Mouse (Mus musculus) c-Kit-positive CD71-positive TER-119-negative erythroid progenitor cells, embryonic 14.5 days (primary cell): ENCODE data around the gene Lzic.
A peak's percentile ranks its signal among the peaks of the same experiment; 100 is the strongest.

ENCODE experiments used
- DNase-seq: peaks from one replicate; pipeline ENCODE4 v3.0.0-alpha.2; 2013; ENCODE audit warnings: low read depth

Gene Lzic

DNA sequence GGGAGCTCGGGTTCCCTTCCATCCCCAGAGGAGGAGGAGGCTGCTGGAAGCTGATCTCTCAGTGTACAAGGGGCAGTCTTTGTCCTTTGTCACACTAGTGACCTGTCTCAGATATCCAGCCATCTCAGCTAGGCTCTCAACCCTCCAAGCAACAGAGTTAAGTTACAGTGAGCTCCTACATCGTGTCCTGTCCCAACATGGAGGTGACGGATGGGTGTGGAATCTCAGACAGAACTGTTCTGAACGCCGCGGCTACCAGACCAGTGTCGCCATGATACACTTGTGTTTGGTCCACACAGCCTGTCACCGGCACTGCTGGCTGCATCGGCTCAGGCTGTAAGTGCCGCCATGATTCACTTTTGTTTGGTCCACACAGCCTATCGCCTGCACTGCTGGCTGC, 8.0 kb upstream of the Lzic start, which contains the start of gene Tmem274:
TSS of gene Tmem274 (plus strand) at position 301 of the 400 bp plus-strand sequence.
- no peak for DNase-seq

DNA sequence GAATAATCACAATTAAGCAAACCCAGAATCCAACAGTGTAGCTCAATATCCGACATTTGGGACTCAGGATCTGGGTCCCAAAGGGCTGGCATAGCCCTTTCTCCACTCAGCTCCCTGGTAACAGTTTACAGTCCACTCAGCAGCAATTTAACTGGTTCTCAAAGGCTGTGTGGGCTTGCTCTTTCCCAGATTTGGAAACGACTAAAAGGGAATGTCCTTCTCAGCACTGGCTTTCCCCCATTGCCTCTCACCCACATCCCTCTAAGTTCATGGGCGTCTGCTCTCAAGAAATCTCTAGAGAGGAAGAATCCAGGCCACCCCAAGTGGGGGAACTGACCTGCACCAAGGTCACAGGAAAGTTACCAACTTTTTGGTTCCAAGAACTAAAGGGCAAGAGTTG, 463 bp upstream of the Lzic start:
- peak; percentile 9 for DNase-seq

DNA sequence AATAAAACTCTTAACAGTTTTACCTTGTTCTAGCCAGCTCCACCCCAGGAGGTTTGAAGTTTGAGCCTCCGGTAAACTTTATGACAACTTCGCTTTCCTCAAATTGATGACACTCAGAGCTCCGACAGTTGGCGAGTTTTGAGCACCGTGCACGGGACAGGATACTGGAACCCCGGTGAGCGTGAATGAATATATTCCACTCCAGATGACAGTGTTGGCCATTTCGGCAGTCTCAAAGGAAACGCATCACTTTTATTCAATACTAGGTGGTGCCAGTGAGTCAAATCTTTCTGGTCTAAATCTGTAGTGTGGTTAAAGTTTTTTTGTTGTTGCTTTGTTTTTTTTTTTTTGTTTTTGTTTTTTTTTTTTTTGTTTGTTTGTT, 787 bp downstream of the Lzic start:
- DNase-seq = peak; percentile 38

DNA sequence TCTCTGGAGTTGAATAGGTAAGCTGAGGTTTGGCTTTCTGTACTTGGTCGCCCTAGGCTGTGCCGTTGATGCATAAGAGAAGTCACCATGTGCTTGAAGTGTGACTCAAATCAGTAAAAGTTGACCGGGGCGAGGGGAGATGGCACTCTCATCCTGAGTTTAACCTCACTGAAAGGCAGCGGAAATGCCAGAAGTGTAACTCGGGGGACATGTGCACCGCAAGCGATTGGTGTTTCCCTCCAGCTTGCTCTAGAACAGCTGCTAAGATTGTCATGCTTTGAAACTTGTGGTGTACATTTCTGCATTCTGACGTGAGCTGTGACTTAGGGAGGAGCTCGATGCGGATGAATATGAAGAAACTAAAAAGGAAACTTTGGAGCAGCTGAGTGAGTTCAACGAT, 2.7 kb downstream of the Lzic start:
- DNase-seq = no peak

DNA sequence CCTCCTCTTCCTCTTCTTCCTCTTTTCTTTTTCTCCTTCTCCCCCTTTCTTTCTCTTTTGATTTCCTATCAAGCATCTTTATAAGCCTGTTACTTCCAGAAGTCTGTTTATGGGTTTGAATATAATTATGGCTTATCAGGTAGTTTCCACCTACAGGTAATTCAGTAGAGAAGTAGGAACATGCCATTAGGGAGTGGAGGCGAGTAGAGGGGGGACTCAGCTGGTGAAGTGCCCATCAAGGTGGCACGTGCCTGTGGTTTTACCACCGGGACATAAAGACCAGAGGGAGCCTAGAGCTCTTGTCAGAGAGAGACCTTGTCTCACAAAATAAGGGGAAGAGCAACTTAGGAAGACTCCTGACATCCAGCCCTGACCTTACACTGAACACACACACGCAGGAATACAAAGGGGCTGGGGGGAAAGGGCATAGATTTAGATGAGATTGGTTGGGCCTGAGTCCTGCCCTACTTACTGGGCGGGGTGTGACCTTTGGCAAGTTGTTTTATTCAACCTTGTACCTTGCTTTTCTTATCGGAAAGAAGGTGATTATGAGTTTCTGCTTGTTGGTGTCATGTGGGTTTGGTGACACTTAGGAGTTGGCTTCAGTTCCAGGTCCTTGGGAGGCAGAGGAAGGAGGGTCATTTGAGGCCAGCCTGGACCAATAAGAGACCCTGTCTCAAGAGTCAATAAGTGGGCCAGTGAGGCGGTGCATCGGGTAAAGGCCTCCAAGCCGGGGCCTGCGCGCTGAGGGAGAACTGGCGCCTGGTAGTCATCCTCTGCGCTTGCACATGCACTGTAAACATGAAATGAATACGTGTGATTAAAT, 4.6 kb downstream of the Lzic start:
- DNase-seq = no peak

DNA sequence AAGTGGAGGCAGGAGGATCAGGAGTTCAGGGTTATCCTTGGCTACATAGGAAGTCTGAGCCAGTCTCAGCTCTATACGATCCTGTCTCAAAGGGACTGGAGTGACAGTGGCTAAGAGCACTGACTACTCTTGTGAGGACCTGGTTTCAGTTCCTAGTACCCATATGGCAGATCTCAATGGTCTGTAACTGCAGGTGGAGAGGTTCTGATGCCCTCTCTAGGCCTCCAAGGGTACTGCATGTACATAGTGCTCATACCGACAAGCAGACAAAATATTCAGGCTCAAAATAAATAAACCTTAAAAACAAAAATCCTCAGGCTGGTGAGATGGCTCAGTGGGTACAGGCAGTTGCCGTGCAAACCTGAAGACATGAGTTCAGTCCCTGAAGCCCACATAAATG, 6.1 kb downstream of the Lzic start:
- DNase-seq = no peak

DNA sequence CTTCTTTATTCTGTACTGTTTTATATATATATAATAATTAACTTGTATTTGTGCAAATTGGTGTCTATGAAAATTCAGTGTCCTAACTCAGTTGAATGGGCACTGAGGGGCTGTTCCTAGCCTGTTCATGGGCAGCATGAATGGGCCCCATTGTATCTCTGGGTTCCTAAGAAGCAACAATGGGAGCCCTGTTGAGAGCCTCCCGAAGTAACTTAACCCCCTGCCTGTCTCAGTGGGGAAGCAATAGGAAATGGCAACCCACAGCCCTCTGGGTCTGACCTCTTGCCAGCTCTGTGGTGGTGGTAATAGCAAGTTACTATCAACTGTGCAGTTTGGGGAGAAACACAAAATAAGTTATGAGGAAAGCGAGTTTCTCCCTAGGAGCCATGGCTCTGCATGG, 11.6 kb downstream of the Lzic start:
- DNase-seq = no peak

DNA sequence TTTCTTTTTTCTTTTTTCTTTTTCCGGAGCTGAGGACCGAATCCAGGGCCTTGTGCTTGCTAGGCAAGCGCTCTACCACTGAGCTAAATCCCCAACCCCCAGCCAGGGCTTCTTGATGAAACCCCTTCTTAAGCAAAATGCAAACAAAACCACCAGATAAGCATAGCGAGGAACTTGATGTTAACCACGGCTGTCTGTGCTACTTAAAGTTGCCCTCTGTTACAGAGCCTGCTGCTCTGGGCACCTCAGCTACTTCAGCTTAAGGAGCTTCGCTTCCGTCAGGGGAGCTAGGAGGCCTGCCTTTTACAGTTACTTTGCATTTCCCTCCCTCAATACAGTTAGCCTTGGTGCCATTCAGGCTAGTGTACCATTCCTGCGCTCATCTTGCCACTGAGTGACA, 13.9 kb downstream of the Lzic start:
- DNase-seq = no peak

DNA sequence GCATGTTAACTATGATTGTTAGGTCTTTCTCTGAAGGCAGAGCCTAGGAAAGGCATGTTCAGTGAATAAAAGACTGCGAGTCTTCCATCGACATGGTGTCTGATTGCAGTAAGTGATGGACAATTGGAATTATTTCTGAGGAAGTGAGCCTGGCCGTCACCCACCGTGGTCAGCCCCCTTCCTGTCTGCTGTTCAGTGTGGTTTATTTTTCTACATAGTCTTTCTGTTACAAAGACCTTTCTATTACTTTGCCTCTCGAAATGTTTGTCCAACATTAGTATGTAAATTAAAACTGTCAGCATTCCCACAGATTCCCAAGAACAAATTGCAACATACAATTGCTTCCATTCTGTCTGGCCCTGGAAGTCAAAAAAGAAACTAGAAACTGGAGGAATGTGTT, 14.8 kb downstream of the Lzic start:
- no peak for DNase-seq

DNA sequence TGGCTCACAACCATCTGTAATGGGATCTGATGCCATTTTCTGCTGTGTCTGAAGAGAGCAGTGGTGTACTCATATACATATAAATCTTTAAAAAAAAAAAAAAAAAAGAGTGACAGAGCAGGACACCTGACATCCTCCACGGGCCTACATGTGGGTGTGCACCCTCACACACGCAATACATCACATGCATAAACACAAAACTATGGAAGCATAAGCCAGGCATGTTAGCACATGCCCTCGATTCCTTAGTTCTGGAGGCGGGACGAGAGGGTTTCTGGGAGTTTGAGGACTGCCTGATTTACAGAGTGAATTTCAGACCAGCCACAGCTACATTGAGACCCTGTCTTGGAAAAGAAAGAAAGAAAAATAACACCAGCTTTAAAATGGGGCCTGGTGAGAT, 19.3 kb downstream of the Lzic start:
- no peak for DNase-seq

DNA sequence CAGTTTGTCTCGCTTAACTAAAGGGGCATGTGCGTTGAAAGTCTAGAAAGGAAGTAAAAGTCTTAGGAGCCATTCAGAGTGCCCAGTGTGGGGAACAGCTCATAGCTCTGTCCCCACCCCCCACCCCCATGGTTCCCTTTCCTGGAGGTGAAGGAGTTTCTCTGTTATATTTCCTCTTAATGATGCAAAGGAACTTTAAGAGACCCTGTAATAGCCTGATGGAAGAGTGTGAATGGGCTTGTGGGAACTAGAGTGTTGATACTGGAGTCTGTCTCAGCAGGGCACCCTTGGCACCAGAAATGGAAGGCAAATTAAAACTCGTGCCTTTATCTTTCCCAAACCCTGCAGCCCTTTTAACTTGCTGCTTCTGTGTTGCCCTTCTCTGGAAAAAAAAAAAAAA, 19.8 kb downstream of the Lzic start:
- no peak for DNase-seq

DNA sequence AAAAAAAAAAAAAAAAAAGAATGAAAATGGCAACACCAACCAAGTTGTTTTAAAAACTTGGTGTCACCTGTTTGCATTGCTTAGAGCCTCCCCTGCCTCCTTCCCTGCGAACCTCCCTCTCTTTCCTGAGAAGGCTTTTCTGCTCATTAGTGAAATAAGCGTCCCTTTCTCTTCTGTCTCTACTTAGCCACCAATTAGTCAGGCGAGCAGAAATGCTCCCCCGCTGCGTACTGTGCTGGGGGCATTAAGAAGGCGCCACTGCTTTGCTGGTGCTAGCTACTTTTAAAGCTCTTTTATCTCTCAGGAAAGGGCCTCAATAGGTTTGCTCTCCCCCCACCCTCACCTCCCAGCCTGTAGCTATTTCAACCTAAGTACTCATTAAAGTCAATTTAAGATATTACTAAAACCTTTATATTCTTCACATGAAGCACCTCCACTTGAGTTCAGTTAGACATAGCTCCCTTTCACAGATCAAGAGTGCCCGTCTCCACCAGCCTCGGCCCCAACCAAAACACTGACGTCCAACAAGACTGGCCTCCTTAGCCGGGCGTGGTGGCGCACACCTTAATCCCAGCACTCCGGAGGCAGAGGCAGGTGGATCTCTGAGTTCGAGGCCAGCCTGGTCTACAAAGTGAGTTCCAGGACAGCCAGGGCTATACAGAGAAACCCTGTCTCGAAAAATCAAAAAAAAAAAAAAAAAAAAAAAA, 20.4 kb downstream of the Lzic start:
- no peak for DNase-seq

DNA sequence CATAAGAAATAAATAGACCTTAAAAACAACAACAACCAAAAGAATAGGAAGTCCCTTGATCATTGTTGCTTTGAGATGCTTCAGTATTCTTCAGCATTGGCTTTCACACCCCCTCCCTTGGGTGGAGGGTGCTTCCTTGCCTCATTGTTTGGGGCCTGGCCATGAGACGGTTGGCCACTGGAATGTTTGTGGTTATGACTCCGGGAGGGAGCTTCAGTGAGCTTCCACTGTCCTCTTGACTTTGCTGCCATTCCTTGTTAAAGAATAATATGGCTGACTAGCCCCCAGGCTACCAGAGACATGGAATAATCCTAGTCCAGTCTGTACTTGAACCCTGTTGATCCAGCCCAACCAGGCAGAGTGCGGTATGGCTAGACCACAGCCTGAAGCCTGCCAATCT, 21.9 kb downstream of the Lzic start:
- DNase-seq = no peak

DNA sequence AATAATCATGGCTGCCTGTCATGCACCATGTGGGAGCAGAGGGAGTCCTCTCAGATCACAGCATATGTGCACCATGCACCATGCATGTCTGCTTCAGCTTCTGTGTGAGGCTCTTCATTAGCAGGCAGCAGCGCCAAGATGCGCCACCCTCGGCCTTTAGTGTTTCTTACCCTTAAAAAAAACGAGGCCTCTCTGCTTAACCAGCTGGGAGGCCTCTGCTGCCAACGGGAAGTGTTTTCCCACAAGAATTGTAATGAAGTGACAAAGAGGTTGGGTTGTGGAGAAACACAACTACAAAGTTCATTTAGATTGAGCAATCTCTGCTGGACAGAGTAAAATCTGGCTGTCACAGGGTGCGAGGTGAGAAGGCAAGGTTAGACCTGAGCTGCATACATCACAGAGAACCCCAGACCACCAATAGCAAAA, 26.2 kb downstream of the Lzic start:
- DNase-seq = no peak

DNA sequence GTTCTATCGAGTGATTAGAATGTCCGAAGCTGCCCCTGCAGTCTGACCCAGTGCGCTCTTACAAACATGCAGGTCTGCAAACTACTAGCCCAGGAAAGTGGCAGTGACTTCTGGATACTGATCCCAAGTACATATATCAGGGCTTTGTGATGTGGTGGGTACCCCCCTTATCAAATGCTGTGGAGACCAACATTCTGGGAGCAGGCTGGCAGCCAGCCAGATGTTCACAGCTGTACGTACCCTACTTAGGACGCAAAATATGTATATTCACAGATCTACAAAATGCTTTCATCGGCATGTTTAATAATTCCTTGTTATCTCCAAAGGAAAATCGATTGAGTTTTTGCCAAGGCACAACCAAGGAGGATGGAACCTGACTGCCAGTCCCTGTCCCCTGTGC, 27.0 kb downstream of the Lzic start:
- DNase-seq = no peak

DNA sequence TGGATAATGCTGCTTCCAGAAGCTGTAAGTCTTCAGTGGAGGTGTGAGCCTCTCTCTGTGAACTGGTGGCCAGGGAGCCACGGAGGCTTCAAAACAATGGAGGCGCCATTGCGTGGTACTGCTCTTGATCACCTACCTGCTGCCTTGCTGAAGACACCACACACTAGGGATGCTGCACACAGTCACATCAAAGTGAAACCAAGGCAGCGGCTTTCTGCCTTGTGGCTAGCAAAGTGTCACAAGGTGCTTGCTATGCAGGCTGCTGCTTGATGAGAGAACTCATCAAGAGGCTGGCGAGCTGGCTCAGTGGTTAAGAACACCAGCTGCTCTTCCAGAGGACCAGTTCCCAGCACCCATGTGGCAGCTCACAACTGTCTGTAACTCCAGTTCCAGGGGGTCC, 30.7 kb downstream of the Lzic start:
- no peak for DNase-seq

DNA sequence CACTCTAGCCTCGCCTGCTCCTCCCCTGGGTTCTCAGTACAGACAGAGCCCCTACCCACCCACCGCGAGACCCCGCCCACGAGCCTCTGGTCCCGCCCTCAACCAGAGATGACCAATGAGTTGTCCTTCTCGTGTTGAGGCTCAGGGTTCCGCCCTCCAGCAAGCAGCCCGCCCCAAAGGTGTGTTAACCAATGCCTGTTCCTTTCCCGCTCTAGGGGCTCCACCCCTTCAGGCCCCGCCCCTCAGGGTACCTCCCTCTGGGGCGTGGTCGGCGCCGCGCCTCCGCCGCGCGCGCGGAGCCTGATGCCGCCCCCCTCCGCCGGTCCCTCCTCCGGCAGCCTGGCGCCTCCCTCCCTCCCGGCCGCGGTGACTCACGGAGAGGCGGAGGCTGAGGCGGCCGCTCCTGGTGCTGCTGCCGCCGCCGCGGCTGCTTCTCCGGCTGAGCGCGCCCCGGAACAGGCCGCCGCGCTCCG, 32.9 kb downstream of the Lzic start, which contains the start of gene Ctnnbip1:
TSS of gene Ctnnbip1 (plus strand) at position 369 of the 473 bp plus-strand sequence.
- peak; percentile 88 for DNase-seq

DNA sequence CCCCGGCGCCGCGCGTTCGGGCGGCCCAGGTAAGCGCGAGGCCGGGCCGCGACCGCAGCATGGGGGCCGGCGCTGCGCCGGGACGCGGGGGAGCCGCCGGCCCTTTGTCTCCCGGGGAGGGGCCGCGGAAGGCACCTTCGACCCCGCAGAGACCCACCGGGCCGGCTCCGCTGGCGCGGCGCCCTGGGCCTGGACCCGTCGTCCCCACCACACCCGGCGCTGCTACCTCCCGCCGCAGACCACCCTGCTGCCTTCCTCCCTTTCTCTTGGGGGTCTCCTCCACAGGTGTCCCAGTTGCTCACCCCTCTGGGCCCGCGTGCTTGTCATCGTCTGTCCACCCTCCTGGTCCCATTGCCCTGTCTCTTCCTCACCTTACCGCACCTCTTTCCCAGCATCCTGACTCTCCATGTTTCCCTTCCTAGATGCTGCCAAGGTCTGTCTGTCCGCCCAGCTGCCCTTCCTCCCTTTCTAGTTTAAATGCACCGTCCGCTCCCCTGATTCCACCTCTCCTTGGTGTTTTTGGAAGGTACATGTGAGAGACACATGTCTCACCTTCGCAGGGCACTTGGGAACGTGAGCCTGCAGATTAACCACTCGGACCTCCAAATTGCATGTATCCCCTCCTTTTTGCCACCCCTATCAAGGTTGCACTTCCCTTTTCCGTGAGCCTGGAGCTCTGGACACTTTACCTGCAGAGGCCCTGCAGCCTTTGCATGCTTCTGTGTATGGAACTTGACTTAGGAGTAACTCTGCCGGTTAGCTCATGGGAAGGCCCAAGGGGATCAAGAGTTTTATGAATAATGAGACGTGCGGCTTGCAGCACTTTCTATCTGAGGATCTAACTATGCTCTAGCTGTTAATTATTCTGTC, 33.6 kb downstream of the Lzic start:
- DNase-seq = no peak

DNA sequence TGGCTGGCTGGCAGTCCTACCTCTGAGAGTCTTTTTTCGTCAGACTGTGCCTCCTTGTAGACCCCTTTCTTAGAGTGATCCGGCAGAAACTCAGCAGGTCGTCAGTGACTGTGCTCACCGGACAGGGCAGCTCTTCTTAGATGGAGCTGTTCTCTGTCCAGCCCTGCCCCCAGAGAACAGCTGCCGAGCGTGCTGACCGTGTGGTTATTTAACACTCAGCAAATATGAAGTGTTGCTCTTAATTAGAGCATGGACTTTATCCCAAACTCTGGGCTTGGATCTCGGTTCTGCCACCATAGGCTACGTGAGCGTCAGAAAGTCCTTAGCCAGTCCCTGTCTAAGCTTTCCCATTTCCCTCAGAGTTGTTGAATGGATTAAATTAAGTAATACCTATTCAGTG, 36.2 kb downstream of the Lzic start:
- no peak for DNase-seq

DNA sequence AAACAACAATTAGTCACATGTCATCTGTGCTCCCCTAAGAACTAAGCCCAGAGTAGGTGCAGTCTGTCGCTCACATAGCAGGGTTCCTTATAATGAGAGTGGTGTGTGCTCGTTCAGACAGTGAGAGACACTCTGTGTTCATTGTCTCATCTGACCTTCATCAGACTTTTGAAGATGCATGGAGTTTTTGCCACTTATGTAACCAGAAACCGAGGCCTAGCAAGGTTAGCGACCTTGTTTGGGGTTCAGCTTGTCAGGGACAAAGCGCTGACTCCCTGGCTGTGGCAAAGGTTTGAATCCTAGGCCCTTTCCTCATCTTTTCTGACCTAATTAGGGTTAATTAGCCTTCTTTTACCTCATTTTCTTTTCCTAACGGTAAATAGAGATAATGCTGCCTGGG, 38.9 kb downstream of the Lzic start:
- DNase-seq = no peak

DNA sequence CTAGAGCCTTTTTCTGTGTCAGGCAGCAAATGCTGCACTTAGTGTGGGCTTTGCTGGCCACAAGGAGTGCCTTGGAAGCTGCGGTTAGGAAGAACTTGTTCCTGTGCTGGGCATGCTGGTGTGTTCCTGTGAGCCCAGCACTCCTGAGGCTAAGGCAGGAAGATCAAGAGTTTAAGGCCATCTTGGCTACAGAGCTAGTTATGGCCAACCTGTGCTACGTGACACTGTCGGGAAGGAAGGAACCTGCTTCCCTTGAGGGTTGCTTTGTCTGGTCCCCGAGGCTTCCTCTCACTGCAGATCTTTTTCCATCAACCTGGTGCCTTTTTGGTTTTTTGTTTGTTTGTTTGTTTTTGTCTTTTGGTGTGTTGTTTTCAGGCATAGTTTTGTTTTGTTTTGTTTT, 40.1 kb downstream of the Lzic start:
- DNase-seq = no peak

DNA sequence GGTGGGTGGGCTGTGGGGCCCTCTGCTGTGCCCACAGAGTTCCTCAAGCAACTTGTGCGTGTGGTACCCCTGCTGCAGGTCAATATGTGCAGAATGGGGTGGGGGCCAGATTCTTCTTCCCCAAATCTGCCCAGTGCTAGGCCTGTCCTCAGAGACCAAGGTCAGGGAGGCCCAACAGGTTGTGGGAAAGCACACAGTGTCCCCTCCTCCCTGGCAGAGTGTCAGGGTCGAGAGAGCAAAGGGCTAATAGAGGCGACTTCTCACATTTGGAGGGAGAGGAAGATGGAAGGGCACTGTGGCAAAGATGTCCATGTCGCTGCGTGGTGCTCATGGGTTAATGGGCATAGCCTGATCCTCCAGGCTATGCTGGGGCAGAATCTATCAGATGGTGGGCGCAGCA, 40.8 kb downstream of the Lzic start:
- DNase-seq = no peak

DNA sequence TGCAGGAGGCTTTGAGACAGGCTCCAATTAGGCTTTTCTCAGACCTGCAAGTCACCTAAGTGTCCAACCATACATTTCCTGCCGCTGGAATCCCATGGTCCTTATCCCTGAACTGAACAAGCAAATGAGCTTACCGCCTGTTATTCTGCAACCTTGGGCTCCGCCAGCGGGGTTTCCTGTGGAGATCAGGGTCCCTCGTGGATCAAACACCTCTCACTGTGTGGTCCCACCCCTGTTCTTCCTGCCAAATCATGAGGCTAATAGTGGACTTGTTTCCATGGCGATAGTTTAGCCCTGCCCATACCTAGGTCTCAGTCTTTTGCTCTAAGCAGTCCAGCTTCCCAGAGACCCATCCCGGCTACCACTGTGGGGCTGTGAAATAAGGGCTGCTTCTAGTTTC, 41.3 kb downstream of the Lzic start:
- DNase-seq = no peak
